Mouse (Mus musculus): ENCODE measurements around the gene Baiap2. TPM values are rescaled to one million over a fixed set of nuclear protein-coding genes. Genes with fewer than 3 reads are reported as not detected.

Baiap2 gene
- total RNA-seq, 2 experiments from 2014 or later = 228 to 303 TPM

DNA sequence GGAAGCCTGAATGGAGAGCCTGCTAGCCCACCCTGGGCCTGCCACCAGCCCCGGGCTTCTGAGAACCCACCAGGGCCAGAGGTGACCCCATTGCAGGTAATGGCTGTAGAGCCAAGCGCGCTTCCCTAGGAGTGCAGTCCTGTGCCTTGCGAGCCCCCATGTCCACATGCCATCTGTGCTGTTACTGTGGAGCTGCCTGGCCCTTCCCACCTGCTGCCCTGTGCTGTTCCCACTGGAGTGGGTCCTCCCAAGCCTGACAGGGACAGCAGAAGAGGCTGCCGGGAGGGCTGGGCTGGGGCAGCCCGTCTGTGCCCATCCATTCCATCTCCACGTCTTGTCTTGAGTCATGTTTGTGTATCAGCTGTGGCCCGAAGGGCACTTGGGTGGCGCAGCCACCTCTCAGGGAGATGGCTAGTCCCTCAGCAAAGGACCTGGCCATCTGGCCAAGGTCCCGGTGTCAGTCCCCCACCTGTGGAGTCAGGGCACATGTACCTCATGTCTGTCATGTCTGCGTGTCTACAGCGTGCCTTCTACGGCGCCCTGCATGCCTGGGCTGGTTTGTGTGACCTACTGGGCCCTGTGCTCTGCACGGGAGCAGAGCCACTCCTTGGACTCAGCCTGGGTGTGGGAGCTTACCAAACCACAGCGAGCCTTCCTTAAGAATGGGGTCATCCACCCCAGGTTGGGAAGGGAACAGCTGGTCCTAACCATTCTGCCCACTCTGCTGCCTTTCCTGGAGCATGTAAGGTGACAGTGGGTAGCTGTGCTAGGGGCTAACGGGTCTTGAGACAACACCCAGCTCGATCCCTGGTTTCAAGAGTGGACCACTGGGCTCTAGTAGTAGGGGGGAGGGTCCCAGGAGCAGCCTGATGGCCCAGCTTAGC, 63.1 kb downstream of the Baiap2 start:
- intact Hi-C loops (cut with DNase I) = no loop called here
- no peak for DNase-seq (ENCODE audit: low spot score in 2 of 2)

DNA sequence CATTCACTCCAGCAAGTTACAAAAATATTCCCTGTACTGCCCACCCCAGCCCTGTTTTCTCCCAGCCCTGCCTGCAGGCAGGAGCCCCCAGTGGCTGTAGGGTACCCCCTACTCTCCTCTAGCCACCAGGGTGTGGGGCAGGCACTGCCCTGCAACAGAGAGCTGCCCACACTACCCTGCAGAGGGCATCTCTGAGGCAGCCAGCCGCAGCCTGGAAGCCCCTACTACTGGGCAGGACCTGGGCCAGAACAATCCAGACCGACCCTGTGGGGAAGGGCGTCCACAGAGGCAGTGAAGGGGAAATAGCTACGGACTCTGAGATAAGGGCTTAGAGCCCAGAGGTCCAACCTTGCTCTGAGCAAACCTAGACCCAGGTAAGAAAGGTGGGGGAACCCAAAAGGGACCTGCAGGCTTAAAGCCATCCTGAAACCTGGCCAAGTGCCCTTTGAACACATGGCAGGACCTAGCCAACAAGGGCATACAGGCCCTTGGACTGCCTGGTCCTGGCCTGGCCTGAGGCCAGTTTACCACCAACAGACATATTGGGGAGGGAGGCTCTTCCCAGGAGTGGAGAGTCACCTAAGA, 65.0 kb downstream of the Baiap2 start:
- DNase-seq (ENCODE audit: low spot score in 2 of 2) = no peak
- intact Hi-C loops (cut with DNase I) = no loop called here

DNA sequence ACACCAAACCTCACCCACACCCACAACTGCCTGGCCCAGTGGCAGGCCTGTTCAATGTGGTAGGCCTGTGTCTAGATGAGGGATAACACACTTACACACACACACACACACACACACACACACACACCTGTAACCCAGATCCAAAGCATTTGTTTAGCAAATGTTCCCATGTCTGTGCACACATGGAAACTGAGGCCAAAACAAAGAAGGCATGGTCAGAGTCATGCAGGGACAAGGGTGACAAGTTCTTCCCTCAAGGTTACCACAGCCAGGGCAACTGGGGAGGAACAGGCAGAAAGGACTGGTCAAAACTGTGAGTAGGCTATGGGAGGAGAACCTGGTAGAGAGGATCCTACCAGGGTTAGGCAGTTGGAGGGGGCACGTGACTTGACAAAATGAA, 65.9 kb downstream of the Baiap2 start:
- no peak for DNase-seq (ENCODE audit: low spot score in 2 of 2)
- intact Hi-C loops (cut with DNase I) = no loop called here

DNA sequence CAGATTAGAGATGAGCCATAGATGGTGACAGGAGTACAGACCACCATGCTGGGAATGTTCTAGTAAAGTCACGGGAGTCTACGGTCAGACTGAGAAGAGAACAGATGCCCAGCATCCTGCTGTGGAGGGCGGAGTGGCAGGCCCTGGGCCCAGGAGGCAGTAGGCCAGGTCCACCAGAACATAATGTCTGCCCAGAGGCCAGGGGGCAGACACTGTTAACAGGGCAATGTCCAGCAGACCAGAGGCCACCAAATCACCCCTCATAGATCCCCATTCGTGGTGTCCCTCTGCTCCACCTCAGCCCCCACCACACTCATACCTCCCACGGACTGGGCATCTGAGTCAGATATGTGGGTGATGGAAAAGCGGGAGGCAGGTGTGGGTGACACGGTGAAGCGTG, 66.4 kb downstream of the Baiap2 start:
- DNase-seq (ENCODE audit: low spot score in 2 of 2) = no peak
- intact Hi-C loops (cut with DNase I) = no loop called here

DNA sequence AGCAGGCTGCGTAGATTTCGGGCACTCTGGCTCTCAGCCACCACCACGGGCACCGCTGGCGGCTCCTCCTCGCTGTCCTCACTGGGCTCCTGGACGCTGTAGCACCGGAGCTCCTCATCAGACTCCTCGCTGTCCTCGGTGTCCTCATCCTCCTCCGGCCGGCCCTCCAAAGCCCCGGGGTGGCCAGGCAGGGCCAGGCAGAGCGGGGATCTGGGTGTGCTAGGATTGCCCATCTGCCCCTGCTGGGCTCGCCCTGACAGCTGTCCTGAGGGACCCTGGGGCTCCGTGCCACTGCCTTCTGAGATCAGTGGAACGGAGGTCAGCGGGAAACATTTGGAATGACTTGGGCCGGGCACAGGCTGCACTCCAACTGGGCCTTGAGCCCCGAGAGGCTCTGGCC, 67.4 kb downstream of the Baiap2 start:
- no peak for DNase-seq (ENCODE audit: low spot score in 2 of 2)
- intact Hi-C loops (cut with DNase I) = loop anchor here (5.0 kb wide), 1 partner anchor 57 kb away; no protein-coding TSS in a partner anchor

DNA sequence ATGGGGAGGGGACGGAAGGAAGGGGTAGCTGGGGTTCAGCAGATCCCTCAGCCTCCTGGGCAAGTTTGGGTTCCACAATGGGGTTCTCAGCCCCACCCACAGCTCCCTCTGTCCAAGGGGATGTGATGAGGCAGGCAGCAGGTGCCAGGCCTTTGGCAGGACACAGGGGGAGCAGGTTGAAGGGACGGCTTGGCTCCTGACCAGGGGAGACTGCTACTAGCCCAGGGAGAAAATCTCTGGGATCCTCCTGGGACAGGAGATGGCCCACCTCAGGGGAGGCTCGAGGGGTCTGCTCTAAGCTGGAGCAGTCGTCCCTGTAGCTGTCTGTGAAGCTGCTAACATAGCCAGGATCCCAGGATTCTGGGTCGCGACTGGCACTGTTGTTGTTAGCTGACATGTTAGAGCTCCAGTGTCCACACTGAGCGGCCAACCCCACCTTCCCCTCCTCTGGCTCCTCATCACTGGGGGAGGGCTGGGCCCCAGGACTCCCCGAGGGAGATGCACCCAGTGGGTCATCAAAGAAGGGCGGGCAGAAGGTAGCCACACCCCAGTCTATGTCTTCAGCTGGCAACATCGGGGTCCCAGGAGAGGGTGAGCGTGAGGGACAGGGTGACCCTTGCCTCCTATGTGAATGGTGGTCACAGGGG, 68.7 kb downstream of the Baiap2 start:
- intact Hi-C loops (cut with DNase I) = loop anchor here (5.0 kb wide), 1 partner anchor 56 kb away; no protein-coding TSS in a partner anchor
- no peak for DNase-seq (ENCODE audit: low spot score in 2 of 2)

DNA sequence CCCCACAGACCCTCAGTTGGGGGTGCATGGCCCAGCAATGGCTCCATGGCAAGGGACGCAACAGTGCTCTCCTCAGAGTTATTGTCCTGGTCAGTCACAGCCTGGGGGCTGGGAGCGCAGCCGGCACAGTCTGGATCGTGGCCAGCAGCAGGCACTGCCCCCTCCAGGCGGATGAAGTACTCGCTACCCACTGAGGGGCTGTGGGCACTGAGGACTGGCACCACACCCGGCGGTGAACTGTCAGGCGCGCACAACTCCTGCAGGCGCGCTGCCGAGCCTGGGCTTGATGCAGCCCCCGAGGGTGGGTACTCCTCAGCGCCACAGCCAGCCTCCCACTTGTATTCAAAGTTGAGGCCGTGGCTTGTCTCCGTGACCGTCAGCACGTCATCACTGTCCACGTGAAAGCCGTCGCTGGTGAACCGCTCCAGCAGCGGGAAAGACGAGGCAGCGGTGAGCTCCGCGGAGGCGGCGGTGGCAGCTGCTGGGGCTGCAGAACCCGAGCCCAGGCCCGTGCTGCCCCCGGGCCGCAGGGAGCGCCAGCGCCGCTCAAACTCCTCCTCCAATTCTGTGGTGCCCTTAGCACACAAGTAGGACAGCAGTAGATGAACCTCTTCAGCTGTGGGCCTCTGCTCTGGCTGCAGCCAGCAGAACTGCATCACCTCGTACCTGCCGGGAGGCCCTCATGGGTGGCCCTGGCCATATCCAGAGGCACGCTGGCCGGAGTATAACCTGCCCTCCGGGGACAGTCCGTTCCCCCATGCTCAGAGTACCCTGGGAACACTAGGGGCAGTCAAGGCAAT, 69.4 kb downstream of the Baiap2 start:
- intact Hi-C loops (cut with DNase I) = loop anchor here (2.0 to 5.0 kb wide), 3 partner anchors 35 to 87 kb away; partner anchors contain the start of genes Aatk, Ndufaf8 and Tepsin
- DNase-seq (ENCODE audit: low spot score in 2 of 2) = no peak

DNA sequence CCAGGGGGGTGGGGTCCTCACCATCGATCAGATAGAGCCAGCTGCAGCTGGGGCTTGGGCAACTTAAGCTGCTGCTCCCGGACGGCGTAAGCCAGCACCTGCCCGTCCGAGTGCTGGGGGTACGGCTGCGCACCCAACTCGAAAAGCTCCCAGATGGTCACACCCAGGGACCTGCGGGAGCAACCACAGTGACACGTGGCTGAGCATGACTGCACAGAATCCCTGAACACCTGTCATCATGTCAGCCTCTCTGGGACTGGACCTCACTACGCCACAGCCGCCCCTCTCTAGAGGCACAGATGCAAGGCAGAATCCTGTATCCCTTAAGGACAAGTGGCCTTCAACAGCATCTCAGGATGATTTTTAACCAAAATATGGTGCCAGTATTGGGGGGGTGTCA, 70.1 kb downstream of the Baiap2 start:
- no peak for DNase-seq (ENCODE audit: low spot score in 2 of 2)
- intact Hi-C loops (cut with DNase I) = loop anchor here (2.0 to 5.0 kb wide), 3 partner anchors 34 to 86 kb away; partner anchors contain the start of genes Aatk, Ndufaf8 and Tepsin

DNA sequence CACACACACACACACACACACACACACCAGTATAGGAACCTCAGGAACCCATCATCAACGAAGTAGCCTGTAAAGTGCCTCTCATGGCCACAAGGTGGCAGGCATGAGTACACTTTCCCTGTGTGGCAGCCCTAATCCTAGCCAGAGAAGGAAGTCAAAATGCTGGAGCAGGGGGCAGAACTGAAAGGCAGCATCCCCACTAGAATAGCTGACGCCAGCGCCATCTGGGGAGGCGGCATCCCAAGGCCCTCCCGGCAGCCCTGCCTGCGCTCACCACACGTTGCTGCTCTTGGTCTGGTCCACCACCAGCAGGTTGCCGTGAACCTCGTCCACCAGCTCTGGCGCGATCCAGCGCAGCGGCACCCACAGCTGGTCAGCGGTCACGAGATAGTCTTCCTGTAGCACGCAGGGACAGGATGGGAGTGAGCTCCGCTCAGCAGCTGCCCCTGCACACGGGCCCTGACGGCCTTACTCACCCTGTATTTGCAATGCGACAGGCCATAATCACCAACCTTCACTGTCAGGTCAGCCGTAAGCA, 70.7 kb downstream of the Baiap2 start:
- peak; percentile 86 for DNase-seq (ENCODE audit: low spot score in 2 of 2)
- intact Hi-C loops (cut with DNase I) = loop anchor here (2.0 to 5.0 kb wide), 3 partner anchors 34 to 86 kb away; partner anchors contain the start of genes Aatk, Ndufaf8 and Tepsin

DNA sequence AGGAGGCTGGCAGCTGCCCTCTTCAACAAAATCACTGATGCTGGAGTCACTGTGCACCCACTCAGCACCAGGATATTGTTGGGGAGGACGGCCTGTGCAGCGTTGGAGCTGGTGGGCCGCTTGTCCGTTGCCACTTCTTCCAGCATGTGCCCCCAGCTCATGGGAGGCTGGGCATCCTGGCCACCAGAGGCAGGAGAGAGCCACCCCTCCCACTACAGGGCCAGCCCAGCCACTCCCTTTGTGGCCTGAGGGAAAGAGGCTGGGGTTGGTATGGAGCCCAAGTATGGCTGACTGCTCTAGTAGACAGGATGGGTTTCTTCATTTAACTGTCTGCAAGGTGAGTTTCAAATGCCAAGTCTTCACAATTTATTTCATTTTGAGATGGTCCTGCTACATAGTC, 72.2 kb downstream of the Baiap2 start:
- no peak for DNase-seq (ENCODE audit: low spot score in 2 of 2)
- intact Hi-C loops (cut with DNase I) = loop anchor here (5.0 kb wide), 1 partner anchor 53 kb away; no protein-coding TSS in a partner anchor

DNA sequence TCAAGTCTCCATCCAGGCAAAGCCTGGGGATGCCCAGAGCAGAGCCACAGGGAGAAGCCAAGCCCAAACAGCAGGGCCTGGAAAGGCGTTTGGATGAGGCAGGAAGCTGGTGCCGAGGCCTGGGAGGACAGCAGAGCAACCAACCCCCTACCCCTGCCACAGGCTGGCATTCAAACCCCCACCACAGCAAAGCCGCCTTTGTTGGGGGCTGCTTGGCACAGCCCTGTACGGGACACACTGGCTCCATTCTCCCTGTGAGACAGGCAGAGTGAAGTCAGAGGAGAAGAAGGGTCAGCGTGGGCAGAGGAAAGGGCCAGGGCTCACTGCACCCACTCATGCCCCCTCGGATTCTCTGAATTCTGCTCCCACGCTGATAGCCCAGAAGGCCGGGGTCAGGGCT, 74.4 kb downstream of the Baiap2 start:
- DNase-seq (ENCODE audit: low spot score in 2 of 2) = no peak
- intact Hi-C loops (cut with DNase I) = no loop called here

DNA sequence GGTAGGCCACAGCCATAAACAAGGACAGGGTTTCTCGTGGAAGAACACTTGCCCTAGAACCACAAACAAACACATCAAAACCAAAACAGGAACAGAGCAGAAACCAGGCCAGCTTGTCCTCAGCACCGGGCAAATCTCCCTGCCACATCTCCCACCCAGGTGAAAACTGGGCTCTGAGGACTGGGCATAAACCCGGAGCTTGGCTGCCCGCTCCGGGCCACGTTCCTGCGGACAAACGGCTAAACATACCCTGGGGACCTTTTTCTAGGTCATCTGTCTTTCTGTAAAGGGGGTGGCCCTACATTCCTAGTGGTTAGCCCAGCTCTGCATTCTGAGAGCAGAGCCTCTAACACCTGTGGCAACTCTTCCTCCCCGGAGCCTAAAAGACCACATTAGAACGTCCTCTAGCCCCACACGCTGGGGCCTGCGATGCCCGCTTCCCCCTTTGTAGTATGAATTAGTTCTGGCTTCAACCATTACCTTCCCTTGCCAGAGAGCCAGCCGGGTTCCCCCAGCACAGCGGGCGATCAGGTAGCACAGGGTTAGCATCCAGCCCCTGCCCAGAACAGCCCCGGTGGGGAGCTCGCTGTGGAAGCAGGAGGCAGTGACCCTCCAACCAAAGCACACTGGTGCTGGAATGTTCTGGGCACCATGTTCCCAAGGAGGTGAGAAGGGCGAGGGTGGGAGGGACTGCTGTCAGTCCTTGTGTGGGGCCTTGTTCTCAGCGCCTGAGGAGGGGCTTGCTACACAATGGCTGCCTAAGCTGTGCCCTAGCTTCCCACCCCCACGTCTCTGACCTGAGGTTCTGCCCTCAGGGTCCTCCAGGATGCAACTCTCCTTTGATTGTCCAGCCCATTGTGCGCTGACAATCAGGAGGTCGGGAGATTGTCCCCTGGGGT, 77.2 kb downstream of the Baiap2 start:
- no peak for DNase-seq (ENCODE audit: low spot score in 2 of 2)
- intact Hi-C loops (cut with DNase I) = no loop called here

DNA sequence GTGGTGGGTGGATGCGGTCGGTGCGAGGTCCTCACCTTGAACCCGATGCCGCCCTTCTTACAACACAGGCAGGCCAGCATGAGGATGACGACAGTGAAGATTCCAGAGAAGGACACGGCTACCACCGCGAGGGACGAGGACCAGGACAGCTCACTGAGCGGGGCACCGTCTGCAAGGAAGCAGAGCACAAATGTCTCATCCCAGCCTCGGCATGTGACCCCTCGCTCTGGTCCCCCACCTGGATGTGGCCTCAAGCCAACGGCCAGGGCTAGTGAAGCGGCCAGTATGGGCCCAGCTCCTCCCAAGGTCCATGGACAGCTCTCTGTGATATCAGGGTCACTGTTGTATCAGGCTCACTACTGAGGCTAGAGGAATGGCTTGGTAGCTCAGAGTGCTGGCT, 78.8 kb downstream of the Baiap2 start:
- intact Hi-C loops (cut with DNase I) = no loop called here
- no peak for DNase-seq (ENCODE audit: low spot score in 2 of 2)

DNA sequence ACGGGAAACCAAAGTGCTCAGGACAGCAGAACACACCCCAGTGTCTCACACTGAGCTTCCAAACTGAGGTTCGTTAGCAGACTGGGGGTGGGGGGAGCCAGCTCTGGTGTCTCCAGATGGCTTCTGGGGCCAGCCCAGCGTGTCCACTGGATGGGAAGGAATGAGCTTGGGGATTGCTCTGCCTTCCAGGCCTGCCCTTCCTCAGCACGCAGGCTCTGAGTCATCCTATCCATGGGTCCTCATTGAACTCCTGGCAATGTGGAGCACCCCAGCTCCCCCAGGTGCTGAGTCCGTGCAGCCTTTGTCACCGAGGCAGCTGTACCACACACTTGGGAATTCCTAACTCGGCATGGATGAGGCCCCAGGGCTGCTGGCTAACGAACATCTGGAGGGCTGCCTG, 79.7 kb downstream of the Baiap2 start:
- intact Hi-C loops (cut with DNase I) = no loop called here
- no peak for DNase-seq (ENCODE audit: low spot score in 2 of 2)

DNA sequence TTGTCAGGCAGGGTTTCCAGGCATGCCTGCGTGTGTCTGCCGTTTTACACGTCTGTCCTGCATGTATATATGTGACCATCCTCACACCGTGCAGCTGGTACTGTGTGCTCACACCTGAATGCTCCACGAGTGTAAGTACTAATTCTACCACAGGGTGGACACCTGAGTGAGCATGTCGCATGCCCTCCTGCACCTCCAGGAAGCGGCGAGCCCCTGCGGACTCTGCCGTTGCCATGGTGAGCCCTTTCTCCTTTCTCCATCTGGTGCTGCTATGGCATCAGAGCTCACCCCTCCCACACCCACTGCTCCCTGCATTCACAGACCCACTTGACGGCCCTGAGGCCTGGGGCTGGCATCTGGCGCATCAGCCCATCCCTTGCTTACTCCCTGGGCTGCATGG, 80.3 kb downstream of the Baiap2 start:
- DNase-seq (ENCODE audit: low spot score in 2 of 2) = no peak
- intact Hi-C loops (cut with DNase I) = no loop called here

DNA sequence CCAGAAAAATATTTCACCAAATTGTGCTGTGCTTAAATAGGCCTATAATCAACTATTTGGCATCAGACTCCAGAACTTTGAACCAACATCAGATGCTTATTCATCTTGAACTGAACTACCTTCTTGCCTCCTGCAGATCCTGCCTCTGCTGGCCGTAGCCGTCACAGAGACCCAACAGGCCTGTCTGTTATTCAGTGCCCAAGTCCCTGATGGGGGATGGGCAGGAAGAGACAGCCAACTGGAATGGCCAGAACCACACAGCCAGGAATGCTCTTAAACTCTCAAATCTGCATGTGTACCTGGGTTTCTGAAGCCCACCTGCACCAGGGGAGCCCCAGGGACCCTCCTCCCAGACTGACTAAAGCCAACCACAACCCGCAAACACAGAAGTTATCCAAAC, 84.4 kb downstream of the Baiap2 start:
- intact Hi-C loops (cut with DNase I) = loop anchor here (5.0 kb wide), 1 partner anchor 60 kb away; the partner anchor contains the start of gene Cep131
- DNase-seq (ENCODE audit: low spot score in 2 of 2) = no peak

DNA sequence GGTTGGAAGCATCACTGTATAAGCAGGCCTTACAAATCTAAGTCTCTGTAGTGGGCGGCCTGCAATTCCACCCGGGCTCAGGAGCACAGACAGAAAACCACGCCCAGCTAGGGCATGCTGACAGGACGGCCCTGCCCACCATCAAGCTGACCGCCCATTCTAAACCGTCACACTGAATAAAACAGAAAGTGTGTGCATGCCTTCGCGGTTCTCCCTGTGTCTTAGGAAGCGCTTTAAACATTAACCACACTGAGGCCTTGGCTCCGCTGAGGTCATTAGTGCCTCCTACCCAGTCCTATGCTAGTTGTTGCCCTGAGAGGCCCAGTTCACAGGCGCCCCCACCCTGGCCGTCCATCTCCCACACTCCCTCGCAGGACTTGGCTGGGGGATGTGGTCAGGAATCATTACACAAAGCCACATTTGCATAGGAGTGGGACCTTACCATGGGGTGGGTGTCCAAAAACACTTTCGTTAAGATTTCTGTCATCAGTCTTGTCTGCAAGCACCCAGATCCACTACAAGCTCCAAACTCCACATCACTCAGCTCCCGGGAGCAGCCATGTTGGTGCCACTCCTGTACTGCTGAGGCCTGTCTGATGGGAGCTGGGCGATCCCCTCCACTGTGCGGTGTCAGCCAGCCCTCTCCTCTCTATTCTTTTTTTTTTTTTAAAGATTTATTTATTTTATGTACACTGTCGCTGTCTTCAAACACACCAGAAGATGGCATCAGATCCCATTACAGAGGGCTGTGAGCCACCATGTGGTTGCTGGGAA, 85.9 kb downstream of the Baiap2 start:
- no peak for DNase-seq (ENCODE audit: low spot score in 2 of 2)
- intact Hi-C loops (cut with DNase I) = loop anchor here (5.0 kb wide), 1 partner anchor 59 kb away; the partner anchor contains the start of gene Cep131
